Mouse (Mus musculus): ENCODE measurements around the gene H2-M10.3. TPM values are rescaled to one million over a fixed set of nuclear protein-coding genes. Genes with fewer than 3 reads are reported as not detected.

The H2-M10.3 gene
- polyA plus RNA-seq, 1 experiment from 2014 or later, result not detected

Other genes starting within 250 kb of the H2-M10.3 start
- gene Gm19684, start 246.7 kb downstream of the H2-M10.3 start, polyA plus RNA-seq (2016; fragmentation: Nextera tagmentation; extraction: Ambion mirVana), result not detected in 2 replicates
- not detected in 2 replicates for gene Gm7030, start 239.0 kb downstream of the H2-M10.3 start, polyA plus RNA-seq (2016; fragmentation: Nextera tagmentation; extraction: Ambion mirVana)
- not detected in 2 replicates for gene Gm8909, start 199.9 kb downstream of the H2-M10.3 start, polyA plus RNA-seq (2016; fragmentation: Nextera tagmentation; extraction: Ambion mirVana)
- gene H2-T3, start 178.1 kb downstream of the H2-M10.3 start, polyA plus RNA-seq (2016; fragmentation: Nextera tagmentation; extraction: Ambion mirVana), result not detected in 2 replicates
- 82.4 and 96.0 TPM in 2 replicates for gene Rpp21, start 110.3 kb downstream of the H2-M10.3 start, polyA plus RNA-seq (2016; fragmentation: Nextera tagmentation; extraction: Ambion mirVana)
- 20.1 and 24.2 TPM in 2 replicates for gene Trim39, start 96.2 kb downstream of the H2-M10.3 start, polyA plus RNA-seq (2016; fragmentation: Nextera tagmentation; extraction: Ambion mirVana)
- 0.14 and 0.25 TPM in 2 replicates for gene H2-M10.2, start 81.9 kb downstream of the H2-M10.3 start, polyA plus RNA-seq (2016; fragmentation: Nextera tagmentation; extraction: Ambion mirVana)
- not detected in 2 replicates for gene H2-M10.1, start 42.3 kb downstream of the H2-M10.3 start, polyA plus RNA-seq (2016; fragmentation: Nextera tagmentation; extraction: Ambion mirVana)
- not detected in 2 replicates for gene H2-M10.4, start 93.9 kb upstream of the H2-M10.3 start, polyA plus RNA-seq (2016; fragmentation: Nextera tagmentation; extraction: Ambion mirVana)
- gene H2-M11, start 178.7 kb upstream of the H2-M10.3 start, polyA plus RNA-seq (2016; fragmentation: Nextera tagmentation; extraction: Ambion mirVana), result not detected in 2 replicates